Mouse (Mus musculus) limb, embryonic 13.5 days (tissue): Measurements from ENCODE around the gene Tff1. TPM values are rescaled to one million over a fixed set of nuclear protein-coding genes. Genes with fewer than 3 reads are reported as not detected.

Experiments
- ATAC-seq: fragments of 200-750 bp; cut with Nextera tagmentation; 2 replicates; pipeline ENCODE4 v1.8.0; 2017; ENCODE audit warnings: low read depth, moderate number of reproducible peaks, moderate TSS enrichment; ENCODE audit not compliant: low FRiP score
- H3K27ac ChIP-seq: fragments of 300-500 bp; sonication (generic); 2 replicates; pipeline ENCODE4 v1.5.1; 2015; ENCODE audit warnings: inconsistent platforms, mild to moderate bottlenecking, moderate library complexity
- H3K27me3 ChIP-seq: fragments of 300-500 bp; sonication (generic); 2 replicates; pipeline ENCODE4 v1.6.1; 2015; ENCODE audit warnings: mild to moderate bottlenecking, inconsistent platforms
- H3K36me3 ChIP-seq: fragments of 300-500 bp; sonication (generic); 2 replicates; pipeline ENCODE4 v1.6.1; 2015; ENCODE audit warnings: inconsistent platforms, mild to moderate bottlenecking, moderate library complexity
- H3K4me1 ChIP-seq: fragments of 300-500 bp; sonication (generic); 2 replicates; pipeline ENCODE4 v1.6.1; 2015; ENCODE audit warnings: inconsistent platforms
- H3K4me2 ChIP-seq: fragments of 300-500 bp; sonication (generic); replicated peaks from 2 replicates; pipeline ENCODE4 v1.6.1; 2015; ENCODE audit warnings: inconsistent platforms, mild to moderate bottlenecking, moderate library complexity
- H3K4me3 ChIP-seq: fragments of 300-500 bp; sonication (generic); 2 replicates; pipeline ENCODE4 v1.5.1; 2015; ENCODE audit warnings: moderate library complexity, mild to moderate bottlenecking, inconsistent platforms
- H3K9ac ChIP-seq: fragments of 300-500 bp; sonication (generic); 2 replicates; pipeline ENCODE4 v1.6.1; 2015; ENCODE audit warnings: mild to moderate bottlenecking, inconsistent platforms
- H3K9me3 ChIP-seq: fragments of 300-500 bp; sonication (generic); 2 replicates; pipeline ENCODE4 v1.6.1; 2016; ENCODE audit warnings: inconsistent platforms
- WGBS: fragments of 180-500 bp; shearing (Covaris S2); methylation state at CpG from one replicate; pipeline ENCODE4 v1.1.7; 2015; 5-methylcytosine and 5-hydroxymethylcytosine counted together
- polyA plus RNA-seq: library from polyadenylated mRNA; unstranded; fragments of >200 nt; fragmentation: Nextera tagmentation; extraction: Ambion mirVana; gene quantifications from 2 replicates; pipeline ENCODE4 v1.2.1, GENCODE M21; 2015

The Tff1 gene
- polyA plus RNA-seq, 1 experiment from 2014 or later, result not detected

- no peak overlapping the region for H3K27ac ChIP-seq
- H3K4me2 ChIP-seq, result no peak overlapping the region
- no peak overlapping the region for H3K4me3 ChIP-seq
- 0 out of 2 replicates have a peak, but pooled peaks cover 8% of the 10 kb centered on the region for H3K27me3 ChIP-seq
- no peaks in the 10 kb centered on the region for H3K36me3 ChIP-seq
- no peak overlapping the region for H3K9ac ChIP-seq
- peaks cover 7% of the 10 kb centered on the region; the same call in 1 of the 2 replicates for H3K9me3 ChIP-seq
- no peaks in the 10 kb centered on the region for H3K4me1 ChIP-seq
- 86% methylated on average over 9 of the region's 9 CpGs for WGBS
- ATAC-seq, result no peak
Observed at GRCm38 (mm10) chr17:31145998-31146397, 19.1 kb downstream of the Tff1 start.

GRCm38 (mm10) chr17:31144040-31145037, 20.7 kb downstream of the Tff1 start, which contains the start of gene Tff2:
TSS of gene Tff2 (minus strand) at chr17:31144282.
- H3K27me3 ChIP-seq, result 0 out of 2 replicates have a peak, but pooled peaks cover 8% of the 10 kb centered on the region
- no peak within 1 kb of the TSS for H3K9ac ChIP-seq
- no peaks in the 10 kb centered on the region for H3K36me3 ChIP-seq
- H3K9me3 ChIP-seq, result peaks cover 5% of the 10 kb centered on the region; the same call in 1 of the 2 replicates
- no peak for ATAC-seq
- WGBS, result 70% methylated on average over 15 of the region's 15 CpGs
- no peak within 1 kb of the TSS for H3K4me3 ChIP-seq
- no peak within 1 kb of the TSS for H3K27ac ChIP-seq
- H3K4me1 ChIP-seq, result no peaks in the 10 kb centered on the region
- no peak within 1 kb of the TSS for H3K4me2 ChIP-seq

GRCm38 (mm10) chr17:31142116-31142515, 23.0 kb downstream of the Tff1 start:
- ATAC-seq, result no peak
- H3K4me3 ChIP-seq, result no peak overlapping the region
- H3K27ac ChIP-seq, result no peak overlapping the region

GRCm38 (mm10) chr17:31138398-31138797, 26.7 kb downstream of the Tff1 start:
- 23% methylated on average over 5 of the region's 5 CpGs for WGBS
- no peaks in the 10 kb centered on the region for H3K36me3 ChIP-seq
- H3K4me2 ChIP-seq, result no peak overlapping the region
- no peak overlapping the region for H3K27ac ChIP-seq
- H3K4me1 ChIP-seq, result no peaks in the 10 kb centered on the region
- no peak overlapping the region for H3K9ac ChIP-seq
- H3K4me3 ChIP-seq, result no peak overlapping the region
- ATAC-seq, result no peak
- no peaks in the 10 kb centered on the region for H3K9me3 ChIP-seq
- 0 out of 2 replicates have a peak, but pooled peaks cover 3% of the 10 kb centered on the region for H3K27me3 ChIP-seq

More at GRCm38 (mm10) chr17:31142116-31142515, 23.0 kb downstream of the Tff1 start:
- Histone ChIP-seq H3K9ac (no peak overlapping the region), H3K4me2 (no peak overlapping the region), H3K27me3 (0 out of 2 replicates have a peak, but pooled peaks cover 8% of the 10 kb centered on the region), H3K9me3 (no peaks in the 10 kb centered on the region), H3K4me1 (no peaks in the 10 kb centered on the region), H3K36me3 (no peaks in the 10 kb centered on the region)
- 88% methylated on average over 7 of the region's 7 CpGs for WGBS

- 90% methylated on average over 1 of the region's 1 CpGs for WGBS
- ATAC-seq, result no peak
- no peaks in the 10 kb centered on the region for H3K9me3 ChIP-seq
- no peak overlapping the region for H3K4me3 ChIP-seq
- no peak overlapping the region for H3K9ac ChIP-seq
- no peak overlapping the region for H3K27ac ChIP-seq
- no peaks in the 10 kb centered on the region for H3K36me3 ChIP-seq
- no peaks in the 10 kb centered on the region for H3K27me3 ChIP-seq
- no peak overlapping the region for H3K4me2 ChIP-seq
- no peaks in the 10 kb centered on the region for H3K4me1 ChIP-seq
Observed at GRCm38 (mm10) chr17:31136821-31137220, 28.3 kb downstream of the Tff1 start.

- H3K36me3 ChIP-seq, result no peaks in the 10 kb centered on the region
- no peaks in the 10 kb centered on the region for H3K9me3 ChIP-seq
- 29% methylated on average over 3 of the region's 3 CpGs for WGBS
- H3K27me3 ChIP-seq, result no peaks in the 10 kb centered on the region
- ATAC-seq, result no peak
- H3K4me2 ChIP-seq, result no peak overlapping the region
- no peak overlapping the region for H3K9ac ChIP-seq
- no peak overlapping the region for H3K27ac ChIP-seq
- no peaks in the 10 kb centered on the region for H3K4me1 ChIP-seq
- no peak overlapping the region for H3K4me3 ChIP-seq
Observed at GRCm38 (mm10) chr17:31136291-31136690, 28.8 kb downstream of the Tff1 start.

GRCm38 (mm10) chr17:31134913-31135312, 30.2 kb downstream of the Tff1 start:
- no peaks in the 10 kb centered on the region for H3K36me3 ChIP-seq
- no peak overlapping the region for H3K4me2 ChIP-seq
- 79% methylated on average over 6 of the region's 6 CpGs for WGBS
- no peak overlapping the region for H3K27ac ChIP-seq
- H3K9ac ChIP-seq, result no peak overlapping the region
- no peak for ATAC-seq
- H3K4me1 ChIP-seq, result no peaks in the 10 kb centered on the region
- no peaks in the 10 kb centered on the region for H3K27me3 ChIP-seq
- H3K4me3 ChIP-seq, result no peak overlapping the region
- no peaks in the 10 kb centered on the region for H3K9me3 ChIP-seq

GRCm38 (mm10) chr17:31133776-31134175, 31.3 kb downstream of the Tff1 start:
- no peaks in the 10 kb centered on the region for H3K9me3 ChIP-seq
- no peak overlapping the region for H3K27ac ChIP-seq
- H3K4me1 ChIP-seq, result no peaks in the 10 kb centered on the region
- no peak for ATAC-seq
- 69% methylated on average over 15 of the region's 15 CpGs for WGBS
- H3K36me3 ChIP-seq, result no peaks in the 10 kb centered on the region
- no peak overlapping the region for H3K4me2 ChIP-seq
- H3K27me3 ChIP-seq, result no peaks in the 10 kb centered on the region
- H3K4me3 ChIP-seq, result no peak overlapping the region
- no peak overlapping the region for H3K9ac ChIP-seq

GRCm38 (mm10) chr17:31131269-31131821, 33.7 kb downstream of the Tff1 start:
- Histone ChIP-seq H3K4me1 (no peaks in the 10 kb centered on the region), H3K4me2 (no peak overlapping the region), H3K9ac (no peak overlapping the region), H3K4me3 (no peak overlapping the region), H3K27me3 (no peaks in the 10 kb centered on the region), H3K9me3 (no peaks in the 10 kb centered on the region), H3K27ac (no peak overlapping the region), H3K36me3 (no peaks in the 10 kb centered on the region)
- 85% methylated on average over 10 of the region's 10 CpGs for WGBS
- ATAC-seq, result no peak

GRCm38 (mm10) chr17:31129452-31129851, 35.6 kb downstream of the Tff1 start, which contains the start of gene Tff3:
TSS of gene Tff3 (minus strand) at chr17:31129646.
- 6% methylated on average over 2 of the region's 2 CpGs for WGBS
- H3K9ac ChIP-seq, result no peak within 1 kb of the TSS

GRCm38 (mm10) chr17:31128708-31129318, 36.3 kb downstream of the Tff1 start:
- Histone ChIP-seq H3K4me3 (no peak overlapping the region), H3K4me1 (peaks cover 5% of the 10 kb centered on the region; the same call in 1 of the 2 replicates), H3K27ac (no peak overlapping the region), H3K9ac (no peak overlapping the region), H3K9me3 (no peaks in the 10 kb centered on the region), H3K27me3 (no peaks in the 10 kb centered on the region), H3K4me2 (no peak overlapping the region), H3K36me3 (no peaks in the 10 kb centered on the region)
- ATAC-seq, result no peak
- 80% methylated on average over 9 of the region's 9 CpGs for WGBS

More at GRCm38 (mm10) chr17:31129452-31129851, 35.6 kb downstream of the Tff1 start, which contains the start of gene Tff3:
- Histone ChIP-seq H3K36me3 (no peaks in the 10 kb centered on the region), H3K9me3 (no peaks in the 10 kb centered on the region), H3K27me3 (no peaks in the 10 kb centered on the region), H3K4me2 (no peak within 1 kb of the TSS), H3K4me1 (peaks cover 5% of the 10 kb centered on the region; the same call in 1 of the 2 replicates), H3K27ac (no peak within 1 kb of the TSS), H3K4me3 (no peak within 1 kb of the TSS)
- no peak for ATAC-seq
